Mouse (Mus musculus): ENCODE data around the gene Zfp708. TPM values are rescaled to one million over a fixed set of nuclear protein-coding genes. Genes with fewer than 3 reads are reported as not detected.
"Not testable (repeated sequence)": the region's sequence is repeated elsewhere in the genome, so short reads cannot be mapped to it uniquely, and the experiment has no call there.

Gene Zfp708
- polyA plus RNA-seq (2015; fragmentation: Nextera tagmentation; extraction: Ambion mirVana), result 0.52 and 0.88 TPM in 2 replicates

- Histone ChIP-seq H3K4me2 (no peak within 1 kb of the TSS), H3K4me1 (replicated peaks) (no peaks in the 10 kb centered on the region), H3K9ac (no peak within 1 kb of the TSS), H3K27ac (replicated peaks) (no peak within 1 kb of the TSS), H3K36me3 (replicated peaks) (peaks cover 17% of the 10 kb centered on the region), H3K27me3 (no peaks in the 10 kb centered on the region), H3K4me3 (replicated peaks) (no peak within 1 kb of the TSS), H3K9me3 (replicated peaks) (no peaks in the 10 kb centered on the region)
- 77% methylated on average over 10 of the region's 10 CpGs for WGBS (ENCODE audit: insufficient replicate concordance)
- no peak for ATAC-seq (ENCODE audit: insufficient read depth)
Measured at GRCm38 (mm10) chr13:67097876-67098275, at the start of gene Zfp708. Gene Zfp708 (minus strand): TSS chr13:67097976.

GRCm38 (mm10) chr13:67128038-67128721 is 30.4 kb upstream of the Zfp708 start:
- Histone ChIP-seq H3K27ac (replicated peaks) (0 out of 2 replicates have a peak overlapping the region, but pooled peaks have one; percentile 3), H3K9ac (peak overlapping the region; percentile 40), H3K27me3 (no peaks in the 10 kb centered on the region), H3K4me3 (replicated peaks) (peak overlapping the region; percentile 60), H3K9me3 (replicated peaks) (no peaks in the 10 kb centered on the region), H3K36me3 (replicated peaks) (no peaks in the 10 kb centered on the region), H3K4me1 (replicated peaks) (0 out of 2 replicates have a peak, but pooled peaks cover 3% of the 10 kb centered on the region), H3K4me2 (peak overlapping the region; percentile 64)
- WGBS (ENCODE audit: insufficient replicate concordance), result 2% methylated on average over 18 of the region's 18 CpGs
- peak; percentile 86 for ATAC-seq (ENCODE audit: insufficient read depth)

GRCm38 (mm10) chr13:67127507-67127906 is 29.7 kb upstream of the Zfp708 start:
- not testable (repeated sequence) for H3K27ac ChIP-seq (replicated peaks); H3K4me3 ChIP-seq (replicated peaks); H3K4me1 ChIP-seq (replicated peaks); H3K9me3 ChIP-seq (replicated peaks); H3K36me3 ChIP-seq (replicated peaks); ATAC-seq (ENCODE audit: insufficient read depth); H3K27me3 ChIP-seq; H3K9ac ChIP-seq
- WGBS (ENCODE audit: insufficient replicate concordance), result 67% methylated on average over 10 of the region's 10 CpGs
- H3K4me2 ChIP-seq, result peak overlapping the region; percentile 64; the same call in 1 of the 2 replicates

GRCm38 (mm10) chr13:67124460-67124859 is 26.7 kb upstream of the Zfp708 start:
- H3K4me2 ChIP-seq, result no peak overlapping the region
- 73% methylated on average over 1 of the region's 1 CpGs for WGBS (ENCODE audit: insufficient replicate concordance)
- H3K9me3 ChIP-seq (replicated peaks), result no peaks in the 10 kb centered on the region
- H3K9ac ChIP-seq, result no peak overlapping the region
- no peak for ATAC-seq (ENCODE audit: insufficient read depth)
- H3K27ac ChIP-seq (replicated peaks), result no peak overlapping the region
- no peak overlapping the region for H3K4me3 ChIP-seq (replicated peaks)
- no peaks in the 10 kb centered on the region for H3K27me3 ChIP-seq
- H3K36me3 ChIP-seq (replicated peaks), result no peaks in the 10 kb centered on the region
- 0 out of 2 replicates have a peak, but pooled peaks cover 3% of the 10 kb centered on the region for H3K4me1 ChIP-seq (replicated peaks)

GRCm38 (mm10) chr13:67121360-67121759 is 23.6 kb upstream of the Zfp708 start, which contains the start of gene Zfp759:
Gene Zfp759 (plus strand): TSS chr13:67121660.
- ATAC-seq (ENCODE audit: insufficient read depth); H3K4me1 ChIP-seq (replicated peaks); H3K4me2 ChIP-seq; H3K9ac ChIP-seq; H3K36me3 ChIP-seq (replicated peaks); H3K9me3 ChIP-seq (replicated peaks); H3K4me3 ChIP-seq (replicated peaks); H3K27ac ChIP-seq (replicated peaks); H3K27me3 ChIP-seq: not testable (repeated sequence)

GRCm38 (mm10) chr13:67116163-67116562 is 18.4 kb upstream of the Zfp708 start, which contains the start of gene Rslcan18:
Gene Rslcan18 (minus strand): TSS chr13:67116263.
- not testable (repeated sequence) for H3K27ac ChIP-seq (replicated peaks); H3K9me3 ChIP-seq (replicated peaks); H3K4me3 ChIP-seq (replicated peaks); H3K9ac ChIP-seq; H3K4me1 ChIP-seq (replicated peaks); ATAC-seq (ENCODE audit: insufficient read depth); H3K36me3 ChIP-seq (replicated peaks); H3K4me2 ChIP-seq; H3K27me3 ChIP-seq
- 78% methylated on average over 8 of the region's 8 CpGs for WGBS (ENCODE audit: insufficient replicate concordance)

- Histone ChIP-seq H3K4me2 (no peak overlapping the region), H3K4me3 (replicated peaks) (no peak overlapping the region), H3K27me3 (no peaks in the 10 kb centered on the region), H3K9me3 (replicated peaks) (no peaks in the 10 kb centered on the region), H3K4me1 (replicated peaks) (peaks cover 4% of the 10 kb centered on the region; the same call in 1 of the 2 replicates), H3K9ac (no peak overlapping the region), H3K27ac (replicated peaks) (no peak overlapping the region), H3K36me3 (replicated peaks) (no peaks in the 10 kb centered on the region)
- WGBS (ENCODE audit: insufficient replicate concordance), result 79% methylated on average over 2 of the region's 2 CpGs
- no peak for ATAC-seq (ENCODE audit: insufficient read depth)
Measured at GRCm38 (mm10) chr13:67113287-67113686, 15.5 kb upstream of the Zfp708 start.

GRCm38 (mm10) chr13:67112096-67112495 is 14.3 kb upstream of the Zfp708 start:
- peaks cover 11% of the 10 kb centered on the region for H3K4me1 ChIP-seq (replicated peaks)
- no peak overlapping the region for H3K4me2 ChIP-seq
- no peak for ATAC-seq (ENCODE audit: insufficient read depth)
- WGBS (ENCODE audit: insufficient replicate concordance), result 69% methylated on average over 12 of the region's 12 CpGs
- H3K27ac ChIP-seq (replicated peaks), result no peak overlapping the region
- no peak overlapping the region for H3K9ac ChIP-seq
- H3K4me3 ChIP-seq (replicated peaks), result no peak overlapping the region
- no peaks in the 10 kb centered on the region for H3K9me3 ChIP-seq (replicated peaks)
- H3K27me3 ChIP-seq, result no peaks in the 10 kb centered on the region
- H3K36me3 ChIP-seq (replicated peaks), result no peaks in the 10 kb centered on the region

GRCm38 (mm10) chr13:67108821-67109206 is 11.0 kb upstream of the Zfp708 start:
- ATAC-seq (ENCODE audit: insufficient read depth), result peak; percentile 41
- H3K9ac ChIP-seq, result 0 out of 2 replicates have a peak overlapping the region, but pooled peaks have one; percentile 18
- WGBS (ENCODE audit: insufficient replicate concordance), result 5% methylated on average over 9 of the region's 9 CpGs
- peak overlapping the region; percentile 74 for H3K4me2 ChIP-seq
- peaks cover 17% of the 10 kb centered on the region for H3K4me1 ChIP-seq (replicated peaks)
- peaks cover 11% of the 10 kb centered on the region for H3K36me3 ChIP-seq (replicated peaks)
- H3K4me3 ChIP-seq (replicated peaks), result peak overlapping the region; percentile 71
- H3K27ac ChIP-seq (replicated peaks), result 0 out of 2 replicates have a peak overlapping the region, but pooled peaks have one; percentile 20
- H3K27me3 ChIP-seq, result no peaks in the 10 kb centered on the region
- no peaks in the 10 kb centered on the region for H3K9me3 ChIP-seq (replicated peaks)

- Histone ChIP-seq H3K27me3 (no peaks in the 10 kb centered on the region), H3K9ac (peak within 1 kb of the TSS; percentile 73), H3K9me3 (replicated peaks) (no peaks in the 10 kb centered on the region), H3K4me2 (peak within 1 kb of the TSS; percentile 74), H3K36me3 (replicated peaks) (peaks cover 11% of the 10 kb centered on the region), H3K27ac (replicated peaks) (peak within 1 kb of the TSS; percentile 88), H3K4me3 (replicated peaks) (peak within 1 kb of the TSS; percentile 71), H3K4me1 (replicated peaks) (peaks cover 17% of the 10 kb centered on the region)
- peak; percentile 96 for ATAC-seq (ENCODE audit: insufficient read depth)
- under 1% methylated on average over 17 of the region's 17 CpGs for WGBS (ENCODE audit: insufficient replicate concordance)
Measured at GRCm38 (mm10) chr13:67108194-67108820, 10.5 kb upstream of the Zfp708 start, which contains the start of gene Gm28557. Gene Gm28557 (minus strand): TSS chr13:67108604.

GRCm38 (mm10) chr13:67107681-67108080 is 9.9 kb upstream of the Zfp708 start:
- Histone ChIP-seq H3K36me3 (replicated peaks) (peaks cover 11% of the 10 kb centered on the region), H3K4me1 (replicated peaks) (peaks cover 17% of the 10 kb centered on the region), H3K9me3 (replicated peaks) (no peaks in the 10 kb centered on the region), H3K27me3 (no peaks in the 10 kb centered on the region), H3K4me3 (replicated peaks) (peak overlapping the region; percentile 71), H3K9ac (peak overlapping the region; percentile 73), H3K4me2 (peak overlapping the region; percentile 74), H3K27ac (replicated peaks) (peak overlapping the region; percentile 88)
- ATAC-seq (ENCODE audit: insufficient read depth), result peak; percentile 3; the same call in 1 of the 2 replicates
- WGBS (ENCODE audit: insufficient replicate concordance), result 47% methylated on average over 9 of the region's 9 CpGs

All from liver, embryonic 15.5 days (tissue).